Mouse (Mus musculus) layer of hippocampus, adult 8-10 months (tissue): Measurements from ENCODE around the gene Fut8. TPM values are rescaled to one million over a fixed set of nuclear protein-coding genes. Genes with fewer than 3 reads are reported as not detected.
"Not testable (repeated sequence)": the region's sequence is repeated elsewhere in the genome, so short reads cannot be mapped to it uniquely, and the experiment has no call there.

Experiments used
- DNase-seq, 2 experiments: peaks; one replicate each; pipeline ENCODE4 v3.0.0; 2022; ENCODE audit warnings: low spot score in 2 of 2
- total RNA-seq, 4 experiments: library from RNA; stranded (reverse); gene quantifications; 2 replicates each; pipeline ENCODE4 v1.2.4; 2022

Fut8 gene
- total RNA-seq, 4 experiments from 2014 or later, result 63.6 to 85.5 (median 73.3) TPM

DNA sequence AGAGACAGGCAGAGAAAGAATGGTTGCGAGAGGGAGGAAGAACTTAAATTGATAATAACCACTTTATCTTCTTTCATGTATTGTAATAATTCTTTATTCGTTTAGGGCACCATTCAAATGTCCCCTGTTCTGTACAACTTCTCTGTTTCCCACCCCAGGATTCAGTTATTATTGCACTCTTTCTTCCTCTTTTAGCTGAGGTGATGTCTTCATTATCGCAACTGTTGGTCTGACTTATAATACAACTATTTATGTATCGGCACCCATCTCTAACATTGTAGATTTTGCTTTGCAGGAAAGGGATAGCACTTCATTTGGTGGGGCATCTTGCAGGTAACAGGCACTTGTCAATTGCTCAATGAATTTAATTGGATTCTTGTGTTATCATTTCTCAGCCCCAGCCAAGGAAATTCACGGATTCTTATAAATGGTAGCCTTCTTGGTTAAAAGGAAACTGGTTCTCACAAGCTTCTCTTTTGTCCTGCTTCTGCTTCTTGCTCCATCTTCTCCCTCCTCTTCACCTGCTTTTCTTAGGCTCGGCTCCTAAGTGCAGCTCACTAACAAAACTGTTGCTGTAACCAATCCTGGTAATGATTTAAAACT, 15.6 kb upstream of the Fut8 start:
- no peak for DNase-seq

DNA sequence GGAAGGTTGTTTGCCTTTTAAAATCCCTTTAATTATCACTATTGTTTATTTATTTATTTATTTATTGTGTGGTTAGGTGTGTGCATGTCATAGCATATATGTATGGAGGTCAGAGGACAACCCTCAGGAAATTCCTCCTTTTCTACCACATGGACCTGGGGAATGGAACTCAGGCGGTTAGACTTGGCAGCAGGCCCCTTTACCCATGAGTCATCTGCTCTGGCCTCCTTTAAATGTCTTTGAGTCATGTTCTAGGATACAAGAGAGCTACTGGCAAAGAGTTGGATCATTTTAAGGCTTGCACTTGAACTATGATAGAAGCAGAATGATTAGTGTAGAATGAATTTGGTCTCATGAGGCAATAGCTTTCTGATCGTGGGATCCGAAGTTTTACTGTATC, 14.3 kb upstream of the Fut8 start:
- DNase-seq, result no peak

DNA sequence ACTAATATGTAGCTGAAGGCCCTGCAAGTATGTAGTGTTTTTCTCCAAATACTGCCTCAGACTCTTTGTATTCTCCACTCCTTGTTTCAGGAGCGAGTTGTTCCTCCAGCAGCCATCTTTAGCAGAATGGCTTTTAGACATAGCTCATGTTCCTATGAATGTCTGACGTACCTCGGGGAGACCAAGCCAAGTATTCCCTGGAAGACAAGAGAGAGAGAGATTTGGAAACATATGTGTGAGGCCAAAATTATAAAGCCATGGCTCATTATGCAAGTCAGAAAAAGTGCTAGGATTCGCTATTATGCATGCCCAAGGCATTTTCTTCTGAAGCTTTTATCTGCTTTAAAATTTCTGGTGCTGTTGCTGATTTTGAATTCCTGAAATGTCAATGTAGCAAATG, 13.8 kb upstream of the Fut8 start:
- DNase-seq, result no peak

DNA sequence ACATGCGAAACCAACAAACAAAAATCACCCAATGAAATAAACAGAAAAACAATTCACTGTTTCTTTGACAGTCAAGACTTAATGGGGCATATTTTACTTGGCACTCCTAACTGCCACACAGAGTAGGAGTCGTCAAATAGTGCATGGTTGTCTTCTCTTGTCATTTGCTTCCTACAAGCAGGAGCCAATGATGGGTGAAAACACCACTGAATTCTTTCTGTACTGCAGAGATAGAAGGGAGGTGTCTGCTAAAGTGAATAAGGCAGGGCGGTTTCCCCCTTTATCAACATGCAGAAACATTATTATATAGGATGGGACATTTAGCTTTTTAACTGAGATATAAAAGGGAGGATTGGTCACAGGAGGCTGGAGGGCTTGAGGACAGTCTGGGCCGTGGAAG, 13.0 kb upstream of the Fut8 start:
- DNase-seq, result no peak

DNA sequence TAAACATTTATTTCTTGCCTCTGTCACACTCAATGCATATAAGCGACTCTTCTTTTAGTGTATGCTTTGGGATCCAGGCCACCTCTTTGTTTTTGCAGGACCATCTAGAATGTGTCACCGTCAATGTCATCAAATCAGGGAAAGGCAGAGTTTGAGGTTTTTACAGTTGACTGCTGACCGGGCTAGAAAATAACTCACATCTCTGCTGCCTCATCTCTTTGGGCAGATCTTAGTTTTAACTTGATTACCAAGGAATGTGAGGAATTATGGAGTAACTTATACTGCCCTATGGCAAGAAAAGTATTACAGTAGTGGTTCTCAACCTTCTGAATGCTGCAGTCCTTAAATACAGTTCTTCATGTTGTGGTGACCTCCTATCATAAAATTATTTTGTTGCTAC, 12.2 kb upstream of the Fut8 start:
- no peak for DNase-seq

DNA sequence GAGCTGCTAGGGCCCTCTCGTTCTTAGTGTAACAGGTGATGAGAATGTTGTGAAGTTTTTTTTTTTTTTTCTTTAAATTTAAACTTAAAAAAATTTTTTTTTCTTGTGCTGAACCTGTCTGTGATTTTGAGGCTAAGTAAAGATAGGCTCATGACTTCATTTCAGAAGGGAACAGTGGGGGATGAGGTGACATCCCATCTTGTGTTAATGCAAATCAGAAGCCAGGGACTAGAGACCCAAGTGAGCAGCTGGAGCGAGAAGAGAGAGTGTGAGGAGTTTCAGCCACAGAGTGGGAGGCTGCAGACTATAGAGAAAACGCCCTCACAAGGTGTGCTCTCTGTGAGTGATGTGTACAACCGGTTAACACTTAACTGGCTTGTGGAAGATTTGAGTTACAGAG, 2.0 kb upstream of the Fut8 start:
- no peak for DNase-seq

DNA sequence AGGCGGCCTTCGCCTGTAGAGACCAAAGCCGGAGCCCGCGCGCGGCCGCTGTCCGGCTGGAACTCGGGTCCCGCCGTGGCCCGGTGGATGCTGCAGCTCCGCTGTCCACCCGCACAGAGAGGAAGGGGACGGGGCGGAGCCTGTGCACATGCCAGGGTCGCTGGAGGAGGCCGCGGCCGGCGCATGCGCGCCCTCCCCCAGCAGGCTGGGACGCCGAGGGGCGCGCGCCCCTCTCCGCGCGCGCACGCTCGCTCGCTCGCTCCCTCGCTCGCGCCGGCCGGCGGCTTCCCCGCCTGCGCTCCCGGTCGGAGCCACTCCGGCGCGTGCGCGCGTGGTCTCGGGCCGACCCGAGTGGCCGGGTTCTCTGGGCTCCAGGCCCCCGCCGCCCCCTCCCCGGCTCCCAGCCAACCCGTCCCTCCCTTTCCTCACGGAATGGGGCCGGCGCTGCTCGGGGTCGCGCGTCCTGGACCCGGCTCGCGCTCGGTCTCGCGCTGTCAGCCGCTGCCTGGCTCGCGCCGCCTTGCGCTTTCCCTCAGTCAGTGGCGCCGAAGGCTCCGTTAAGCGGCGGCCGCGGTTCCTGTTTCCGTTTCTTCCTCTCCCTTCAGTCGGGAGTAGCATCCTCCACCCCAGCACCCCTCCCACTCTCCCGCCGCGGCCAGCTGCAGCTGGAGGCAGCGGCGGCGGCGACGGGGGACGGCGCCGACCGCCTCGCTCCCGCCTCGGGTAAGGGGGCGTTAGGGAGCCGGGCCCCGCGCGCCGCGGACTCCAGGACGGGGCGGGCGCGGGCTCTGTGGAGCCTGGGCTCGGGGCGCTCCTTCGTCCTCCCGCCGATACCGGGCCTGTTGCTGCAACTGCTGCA, 835 bp downstream of the Fut8 start:
- DNase-seq, result peak; percentile 81 to 88

DNA sequence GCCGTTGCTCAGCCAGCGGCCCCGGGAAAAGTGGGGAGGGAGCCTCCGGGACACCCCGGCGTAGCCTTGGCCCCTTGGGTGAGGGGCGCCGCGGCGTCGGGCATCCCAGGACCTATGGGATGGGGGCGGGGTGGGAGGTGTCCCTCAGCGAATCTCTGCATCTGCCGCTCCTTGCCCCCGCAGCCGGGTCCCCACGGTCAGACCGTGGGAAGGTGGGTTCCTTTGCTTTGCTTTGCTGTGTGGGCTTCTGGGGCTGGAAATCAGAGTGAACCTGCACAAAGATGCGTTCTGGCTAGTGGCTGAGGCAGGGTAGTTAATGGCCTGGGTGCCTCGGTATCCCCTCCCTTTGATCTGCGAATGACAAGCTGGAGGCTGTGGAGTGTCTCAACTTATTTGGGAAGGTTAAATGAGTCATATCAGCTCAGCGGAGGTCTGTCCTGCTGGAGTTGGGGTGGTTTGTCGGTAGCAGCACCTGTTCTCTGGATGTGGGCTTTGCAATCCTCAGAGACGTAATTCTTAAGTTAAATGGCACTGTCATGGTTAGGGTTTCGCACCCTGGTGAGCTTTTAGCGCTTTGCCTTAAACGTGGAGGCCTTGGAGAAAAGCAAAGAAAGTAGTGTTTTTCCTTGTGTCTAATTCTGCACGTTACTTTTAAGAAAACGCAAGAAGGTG, 1.6 kb downstream of the Fut8 start:
- DNase-seq, result peak; percentile 25 to 42

DNA sequence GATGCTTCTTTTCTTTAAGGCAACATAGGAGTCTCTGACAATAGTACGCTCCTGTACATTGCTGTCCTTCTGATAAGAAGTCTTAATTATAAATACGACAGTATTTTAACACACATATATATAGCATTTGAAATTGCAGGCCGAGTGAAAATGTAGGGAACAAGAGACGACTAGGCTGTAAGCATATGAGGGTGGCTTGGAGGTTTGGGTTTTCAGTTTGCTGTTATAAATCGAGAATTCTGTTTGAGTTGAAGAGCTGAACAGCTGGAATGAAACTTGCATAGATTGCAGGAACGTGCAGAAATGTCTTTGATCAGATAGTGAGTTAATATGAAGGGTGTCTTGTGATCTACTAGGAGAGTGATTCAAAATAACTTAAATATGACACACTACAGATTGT, 2.4 kb downstream of the Fut8 start:
- DNase-seq, result no peak

DNA sequence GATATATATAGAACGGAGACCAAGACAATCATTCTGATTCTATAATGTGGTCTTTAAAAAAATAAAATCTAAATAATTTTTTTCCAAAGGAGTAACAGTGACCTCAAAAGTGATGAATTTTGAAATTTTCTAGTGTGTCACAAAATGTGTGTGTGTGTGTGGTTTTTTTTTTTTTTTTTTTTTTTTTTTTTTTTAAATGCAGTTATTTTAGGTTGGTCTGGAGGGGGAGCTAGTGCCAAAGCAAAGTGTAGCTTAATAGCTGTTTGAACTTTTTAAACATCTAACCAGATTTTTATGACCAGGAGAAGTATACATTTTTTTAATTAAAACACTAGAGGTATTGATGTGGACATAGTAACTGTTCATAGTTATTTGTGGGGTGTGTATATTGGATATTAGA, 2.9 kb downstream of the Fut8 start:
- DNase-seq, result no peak

DNA sequence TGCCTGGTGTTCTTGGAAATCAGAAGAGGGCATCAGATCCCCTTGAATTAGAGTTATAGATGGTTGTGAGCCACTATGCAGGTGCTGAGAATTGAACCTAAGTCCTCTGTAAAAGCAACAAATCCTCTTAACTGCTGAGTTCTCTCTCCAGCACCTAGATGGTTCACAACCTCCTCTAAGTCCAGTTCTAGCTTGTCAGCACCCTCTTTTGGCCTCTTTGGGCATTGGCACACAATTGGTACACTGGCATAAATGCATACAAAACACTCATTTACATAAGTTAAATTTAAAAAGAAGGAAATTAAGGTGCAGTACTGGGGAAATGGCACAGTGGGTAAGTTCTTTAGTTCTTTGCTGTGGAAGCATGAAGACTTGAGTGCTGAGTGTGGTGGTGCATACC, 24.7 kb downstream of the Fut8 start:
- no peak for DNase-seq

DNA sequence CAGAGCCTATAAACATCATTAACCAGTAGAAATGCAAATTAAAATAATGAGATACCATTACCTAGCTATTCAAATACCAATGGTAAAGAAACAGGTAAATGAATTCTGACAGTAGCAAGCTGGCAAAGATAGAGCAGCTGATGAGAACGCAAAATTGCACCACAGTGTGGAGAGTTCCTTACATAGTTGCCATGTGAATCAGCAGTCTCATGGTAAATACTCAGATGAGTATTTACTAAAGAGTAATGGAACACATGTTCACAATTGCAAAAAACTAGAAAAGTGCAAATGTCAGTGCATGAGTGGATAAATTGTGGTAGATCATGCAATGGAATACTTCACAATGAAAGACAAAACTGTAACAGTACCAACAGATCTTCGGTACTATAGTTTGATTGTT, 25.9 kb downstream of the Fut8 start:
- no peak for DNase-seq

DNA sequence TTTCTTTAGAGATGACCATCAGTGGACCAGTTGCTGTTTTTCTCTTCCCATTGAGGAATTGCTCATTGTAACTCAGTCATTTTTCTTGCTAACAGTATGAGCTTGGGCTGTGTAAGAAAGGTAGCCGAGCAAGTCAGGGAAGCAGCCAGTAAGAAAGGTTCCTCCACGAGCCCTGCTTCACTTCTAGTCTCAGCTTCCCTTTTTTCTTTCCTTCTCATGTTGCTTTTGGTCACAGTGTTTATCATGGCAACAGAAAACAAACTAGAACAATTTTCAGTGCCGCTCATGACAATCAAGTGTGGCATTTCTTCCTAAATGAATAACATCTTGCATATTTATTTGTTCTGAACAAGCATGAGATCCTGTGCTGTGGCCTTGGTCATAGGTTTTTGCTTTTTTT, 32.8 kb downstream of the Fut8 start:
- no peak for DNase-seq

DNA sequence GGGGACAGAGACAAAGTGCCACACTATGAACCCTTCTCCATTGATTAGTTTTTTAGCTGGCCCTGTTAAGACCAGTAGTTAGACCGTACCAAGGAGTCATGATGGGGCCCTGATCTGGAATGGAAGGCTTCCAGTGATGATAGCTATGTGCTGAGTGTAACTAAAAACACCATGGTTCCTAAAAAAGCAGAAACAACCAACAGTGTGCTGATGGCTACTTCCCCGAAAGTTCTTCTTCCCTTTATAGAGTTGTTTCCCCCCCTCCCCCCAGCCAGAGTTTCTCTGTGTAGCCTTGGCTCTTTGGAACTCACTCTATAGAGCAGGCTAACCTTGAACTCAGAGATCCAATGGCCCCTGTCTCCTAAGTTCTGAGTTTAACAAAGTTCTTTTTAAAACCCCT, 50.6 kb downstream of the Fut8 start:
- DNase-seq, result no peak

DNA sequence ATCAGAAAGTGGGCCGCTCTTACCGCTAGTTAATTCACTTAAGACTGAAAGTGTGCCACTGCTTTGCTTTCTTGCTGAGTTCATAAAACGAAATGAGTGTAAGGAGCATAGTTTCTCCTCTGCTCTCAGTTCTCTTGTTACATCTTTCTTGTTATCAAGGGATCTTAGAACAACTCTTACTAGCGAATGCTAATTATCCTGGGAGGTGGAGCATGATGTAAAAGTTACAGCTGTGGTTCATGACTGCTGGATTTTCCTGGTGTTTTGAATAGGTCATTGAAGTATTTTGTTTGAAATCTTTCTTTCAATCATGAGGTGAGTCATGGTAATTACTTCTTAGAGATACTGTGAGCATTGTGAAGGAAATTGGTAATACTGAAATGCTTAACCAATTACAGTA, 53.1 kb downstream of the Fut8 start:
- DNase-seq, result no peak

DNA sequence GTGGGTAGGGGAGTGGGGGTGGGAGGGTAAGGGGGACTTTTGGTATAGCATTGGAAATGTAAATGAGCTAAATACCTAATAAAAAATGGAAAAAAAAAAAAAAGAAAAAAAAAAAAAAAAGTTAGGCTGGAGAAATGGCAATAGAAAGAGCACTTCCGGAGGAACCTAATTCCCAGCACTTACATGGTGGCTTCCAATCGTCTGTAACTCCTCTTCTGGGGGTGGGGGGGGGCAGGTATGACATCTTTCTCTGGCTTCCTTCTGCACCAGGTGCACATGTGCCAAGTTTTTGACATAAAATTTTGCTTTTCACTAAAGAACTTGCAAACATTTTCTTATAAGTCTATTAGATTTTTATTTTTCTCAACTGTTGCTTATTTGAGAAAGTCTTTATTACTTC, 53.9 kb downstream of the Fut8 start:
- DNase-seq, result not testable (repeated sequence)

DNA sequence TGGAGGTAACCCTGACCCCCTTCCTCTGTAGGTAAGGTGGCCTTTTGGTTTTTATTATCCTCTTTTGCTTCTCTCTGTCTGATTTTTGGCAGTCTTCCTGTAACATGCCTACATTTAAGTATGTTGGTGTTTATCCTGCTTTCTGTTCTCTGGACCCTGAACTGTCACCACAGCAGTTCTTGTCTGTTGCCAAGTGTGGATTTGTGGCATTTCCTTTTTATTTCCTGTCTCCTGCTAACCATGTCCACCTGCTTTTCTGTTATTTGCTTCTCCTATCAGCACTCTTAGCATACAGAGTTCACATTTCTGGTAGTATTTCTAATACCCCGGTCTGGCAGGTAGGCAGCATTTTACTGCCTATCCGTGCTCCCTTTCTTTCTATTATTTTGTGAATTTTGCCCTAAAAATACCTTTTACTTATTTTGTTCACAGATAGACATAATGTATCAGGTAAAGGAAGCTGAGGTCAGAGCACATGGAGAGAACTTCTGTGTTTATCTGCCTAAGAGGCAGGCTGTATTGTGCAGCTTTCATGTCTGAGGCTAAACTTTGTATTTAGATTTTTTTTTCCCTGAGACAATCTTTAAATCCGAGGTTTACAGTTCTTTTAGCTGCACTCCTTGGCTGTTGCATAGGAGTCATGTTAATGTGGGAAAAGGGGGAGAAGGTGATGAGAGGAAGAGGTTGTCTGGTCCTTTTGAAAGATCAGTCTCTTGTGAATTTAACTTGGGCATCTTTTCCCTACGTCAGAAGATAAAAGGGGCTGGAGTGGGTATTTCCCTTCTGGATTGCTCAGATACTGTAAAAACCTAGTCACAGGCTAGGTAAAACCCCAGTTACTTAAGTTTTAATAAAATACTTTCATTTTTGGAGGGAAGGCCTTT, 54.7 kb downstream of the Fut8 start:
- DNase-seq, result no peak

DNA sequence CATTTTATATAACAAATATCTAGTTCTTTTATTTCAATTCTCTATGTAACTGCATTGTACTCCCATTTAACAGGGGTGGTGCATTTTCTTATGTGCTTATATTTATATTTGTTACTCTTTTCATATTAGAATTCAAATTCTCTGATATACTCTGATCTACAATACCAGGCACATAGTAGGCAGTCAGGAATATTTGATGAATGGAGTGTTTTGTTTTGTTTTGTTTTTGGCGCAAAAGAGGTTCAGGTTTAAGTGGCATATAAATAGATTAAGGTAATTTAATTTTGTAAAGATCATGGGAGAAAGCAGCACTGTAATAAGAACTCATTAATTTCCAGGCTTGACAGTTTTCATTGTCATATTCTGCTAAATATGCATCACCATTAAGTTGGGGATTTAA, 58.2 kb downstream of the Fut8 start:
- DNase-seq, result no peak

DNA sequence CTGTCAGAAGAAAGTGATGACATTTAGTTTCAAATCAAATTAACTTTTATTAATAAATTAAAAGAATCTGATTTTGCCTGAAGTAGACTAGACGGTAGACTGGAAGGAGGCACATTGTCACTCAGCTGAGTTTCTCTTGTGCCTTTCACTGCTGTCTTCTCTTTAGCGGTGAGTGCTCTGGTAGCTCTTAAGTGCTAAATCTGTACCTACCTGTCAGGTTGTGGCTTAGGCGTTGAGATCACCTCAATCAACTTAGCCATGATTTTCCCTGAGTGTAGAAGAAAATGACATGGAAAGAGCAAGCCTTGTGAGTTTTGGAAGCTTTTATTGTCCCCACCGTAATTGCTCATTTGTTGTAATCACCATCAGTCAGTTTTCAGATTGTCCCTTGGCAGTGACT, 59.2 kb downstream of the Fut8 start:
- no peak for DNase-seq

DNA sequence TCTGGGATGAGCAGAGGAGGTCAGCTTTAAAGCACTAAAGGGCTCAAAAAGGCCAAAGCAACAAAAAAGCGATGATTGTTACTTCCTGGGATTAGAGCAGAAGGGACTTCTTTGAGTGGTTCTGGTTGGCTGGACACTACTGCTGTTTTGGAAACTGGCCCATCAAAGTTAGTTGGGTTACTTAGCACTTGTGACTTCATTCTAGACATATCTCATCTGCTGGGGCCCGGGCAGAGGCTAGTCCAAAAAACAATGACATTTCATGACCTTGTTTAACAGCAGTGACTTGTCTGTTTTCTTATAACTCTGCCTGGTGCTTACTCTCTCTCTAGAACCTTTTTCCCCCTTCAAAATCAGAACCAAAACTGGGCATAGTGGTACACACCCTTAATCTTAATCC, 59.9 kb downstream of the Fut8 start:
- DNase-seq, result no peak

DNA sequence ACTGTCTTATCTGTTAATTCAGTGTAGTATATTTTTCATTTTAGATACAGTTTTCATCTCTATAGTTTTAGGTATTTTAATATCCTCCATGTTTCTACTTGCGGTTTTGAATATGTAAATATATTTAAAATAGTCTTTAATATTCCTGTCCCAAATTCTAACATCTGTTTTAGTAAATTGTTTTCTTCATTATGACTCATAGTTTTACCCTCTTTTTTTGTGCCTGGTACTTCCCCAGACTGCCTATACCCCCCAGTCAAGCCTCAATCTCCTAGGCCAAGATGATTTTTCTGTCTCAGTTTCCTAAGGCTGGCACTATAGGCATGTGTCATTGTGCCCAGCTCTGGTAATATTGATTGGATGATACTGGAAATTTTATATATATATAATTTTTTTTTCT, 64.1 kb downstream of the Fut8 start:
- DNase-seq, result no peak

DNA sequence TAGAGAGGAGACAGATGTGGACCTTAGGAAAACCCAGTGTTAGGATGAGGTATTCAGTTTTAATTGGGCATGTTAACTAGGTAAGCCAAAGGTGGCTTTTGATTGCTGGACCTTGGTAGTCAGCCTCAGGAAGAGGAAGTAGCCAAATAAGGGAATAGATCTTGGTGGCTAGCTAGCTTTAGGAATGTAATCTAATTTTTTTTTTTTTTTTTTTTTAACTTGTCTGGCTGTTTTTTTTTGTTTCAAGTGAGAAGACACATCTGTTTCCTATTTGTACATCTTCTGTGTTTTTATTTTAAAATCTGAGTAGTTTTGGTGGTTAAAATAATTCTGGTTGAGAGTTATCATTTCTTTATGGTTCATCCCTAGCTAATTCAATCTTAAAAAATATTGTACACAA, 65.4 kb downstream of the Fut8 start:
- DNase-seq, result no peak
